Mouse (Mus musculus) forebrain, embryonic 15.5 days (tissue): ENCODE results near the gene Naa60. TPM values are rescaled to one million over a fixed set of nuclear protein-coding genes. Genes with fewer than 3 reads are reported as not detected.

Experiments used
- ATAC-seq: fragments of 200-750 bp; cut with Nextera tagmentation; replicated peaks from 2 replicates; pipeline ENCODE4 v1.8.0; 2017; ENCODE audit warnings: mild to moderate bottlenecking, moderate TSS enrichment, moderate library complexity
- H3K27ac ChIP-seq: fragments of 300-500 bp; sonication (generic); replicated peaks from 2 replicates; pipeline ENCODE4 v1.5.1; 2015; ENCODE audit warnings: mild to moderate bottlenecking, inconsistent platforms
- H3K27me3 ChIP-seq: fragments of 300-500 bp; sonication (generic); 2 replicates; pipeline ENCODE4 v1.6.1; 2015; ENCODE audit warnings: inconsistent platforms
- H3K36me3 ChIP-seq: fragments of 300-500 bp; sonication (generic); 2 replicates; pipeline ENCODE4 v1.6.1; 2015; ENCODE audit warnings: mild to moderate bottlenecking, inconsistent platforms
- H3K4me1 ChIP-seq: fragments of 300-500 bp; sonication (generic); 2 replicates; pipeline ENCODE4 v1.6.1; 2015; ENCODE audit warnings: inconsistent platforms
- H3K4me2 ChIP-seq: fragments of 300-500 bp; sonication (generic); replicated peaks from 2 replicates; pipeline ENCODE4 v1.6.1; 2015; ENCODE audit warnings: mild to moderate bottlenecking, inconsistent platforms
- H3K4me3 ChIP-seq: fragments of 300-500 bp; sonication (generic); 2 replicates; pipeline ENCODE4 v1.5.1; 2015; ENCODE audit warnings: mild to moderate bottlenecking, inconsistent platforms
- H3K9ac ChIP-seq: fragments of 300-500 bp; sonication (generic); replicated peaks from 2 replicates; pipeline ENCODE4 v1.6.1; 2015; ENCODE audit warnings: mild to moderate bottlenecking, inconsistent platforms
- H3K9me3 ChIP-seq: fragments of 300-500 bp; sonication (generic); 2 replicates; pipeline ENCODE4 v1.6.1; 2016; ENCODE audit warnings: inconsistent platforms
- WGBS: fragments of 180-500 bp; shearing (Covaris S2); methylation state at CpG from one replicate; pipeline ENCODE4 v1.1.7; 2015; ENCODE audit warnings: mixed read lengths; 5-methylcytosine and 5-hydroxymethylcytosine counted together
- polyA plus RNA-seq: library from polyadenylated mRNA; unstranded; fragments of >200 nt; fragmentation: Nextera tagmentation; extraction: Ambion mirVana; gene quantifications from 2 replicates; pipeline ENCODE4 v1.2.1, GENCODE M21; 2015

Gene Naa60
- polyA plus RNA-seq, 1 experiment from 2014 or later, result 82.1 TPM

DNA sequence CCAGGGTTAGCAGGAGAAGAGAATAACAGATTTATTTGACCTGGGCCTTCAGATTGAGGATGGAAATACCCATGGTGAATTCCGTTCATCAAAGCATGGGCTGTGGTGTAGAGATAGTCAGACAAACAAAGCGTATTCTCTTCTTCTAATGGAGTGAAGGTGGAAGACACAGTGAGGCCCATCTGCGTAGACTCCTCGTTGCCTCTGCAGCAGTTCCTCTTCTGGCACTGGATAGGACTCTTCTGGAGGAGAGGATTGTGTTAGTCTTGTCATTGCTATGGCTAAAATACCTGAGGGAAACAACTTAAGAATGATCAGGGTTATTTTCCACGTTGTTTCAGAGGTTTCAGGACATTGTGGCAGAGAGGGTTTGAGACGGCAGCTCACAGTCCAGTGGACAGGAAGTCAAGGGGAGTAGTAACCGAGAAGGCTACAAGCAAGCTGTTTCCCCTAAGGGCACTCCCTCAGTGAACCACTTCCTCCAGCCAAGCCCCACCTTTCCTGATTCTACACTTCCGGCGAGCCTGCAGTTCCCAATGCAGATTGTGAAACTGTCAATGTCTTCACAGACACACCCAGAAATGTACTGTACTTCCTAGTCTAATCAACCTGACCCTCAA lies 23.1 kb downstream of the Naa60 start:
- H3K36me3 ChIP-seq, result peaks cover 40% of the 10 kb centered on the region
- WGBS, result 85% methylated on average over 9 of the region's 9 CpGs

DNA sequence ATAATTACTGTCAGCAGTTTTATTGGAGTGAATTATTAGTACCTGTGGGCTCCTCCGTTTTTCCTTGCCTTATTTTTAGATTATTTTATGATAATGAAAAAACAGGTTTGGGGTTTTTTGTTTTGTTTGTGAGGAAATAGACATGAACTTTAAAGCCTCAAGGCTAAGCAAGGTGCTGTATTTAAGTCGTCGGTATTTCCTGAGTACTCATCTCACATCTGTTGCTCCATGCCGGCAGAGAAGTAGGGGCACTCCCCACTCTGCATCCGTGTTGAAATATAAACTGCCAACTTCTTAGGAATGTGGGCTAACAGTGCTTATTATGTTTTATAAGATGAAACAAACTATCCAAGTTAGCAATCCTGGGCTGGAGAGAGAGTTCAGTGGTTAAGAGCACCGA lies 23.9 kb downstream of the Naa60 start:
- no peak for ATAC-seq
- no peak overlapping the region for H3K9ac ChIP-seq

More for the DNA sequence above, 23.1 kb downstream of the Naa60 start:
- no peaks in the 10 kb centered on the region for H3K4me1 ChIP-seq
- no peak overlapping the region for H3K4me2 ChIP-seq
- no peaks in the 10 kb centered on the region for H3K27me3 ChIP-seq
- no peak overlapping the region for H3K9ac ChIP-seq
- H3K27ac ChIP-seq, result no peak overlapping the region
- H3K4me3 ChIP-seq, result no peak overlapping the region
- H3K9me3 ChIP-seq, result no peaks in the 10 kb centered on the region
- ATAC-seq, result no peak

GRCm38 (mm10) chr16:3896553-3896952 lies 24.4 kb downstream of the Naa60 start:
- Histone ChIP-seq H3K27me3 (no peaks in the 10 kb centered on the region), H3K9me3 (no peaks in the 10 kb centered on the region), H3K9ac (no peak overlapping the region), H3K27ac (no peak overlapping the region), H3K36me3 (peaks cover 51% of the 10 kb centered on the region), H3K4me1 (no peaks in the 10 kb centered on the region), H3K4me3 (no peak overlapping the region), H3K4me2 (no peak overlapping the region)
- WGBS, result 92% methylated on average over 1 of the region's 1 CpGs
- ATAC-seq, result no peak

More for the DNA sequence above, 23.9 kb downstream of the Naa60 start:
- H3K27me3 ChIP-seq, result no peaks in the 10 kb centered on the region
- H3K36me3 ChIP-seq, result peaks cover 48% of the 10 kb centered on the region
- no peaks in the 10 kb centered on the region for H3K4me1 ChIP-seq
- no peak overlapping the region for H3K27ac ChIP-seq
- WGBS, result 92% methylated on average over 6 of the region's 6 CpGs
- no peaks in the 10 kb centered on the region for H3K9me3 ChIP-seq
- no peak overlapping the region for H3K4me2 ChIP-seq
- H3K4me3 ChIP-seq, result no peak overlapping the region

DNA sequence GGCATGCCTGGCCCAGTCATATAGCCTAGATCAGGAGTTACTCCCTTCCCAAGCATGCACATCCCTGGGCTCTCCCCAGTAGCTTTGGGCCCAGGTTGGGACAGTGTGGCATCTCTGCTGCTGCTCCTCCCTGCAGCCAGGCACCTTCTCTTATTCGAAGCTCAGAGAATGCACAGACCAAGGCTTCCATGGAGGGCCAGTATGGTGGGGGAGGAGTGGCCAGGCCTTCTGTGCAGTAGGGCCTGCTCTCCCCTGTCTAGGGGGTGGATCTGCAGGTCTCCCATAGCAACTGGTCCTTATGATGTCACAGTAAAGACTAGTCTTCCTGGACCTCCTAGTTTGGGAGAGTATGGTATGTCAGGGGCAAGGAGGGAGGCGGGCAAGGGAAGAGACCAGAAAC lies 35.3 kb downstream of the Naa60 start:
- Histone ChIP-seq H3K36me3 (peaks cover 36% of the 10 kb centered on the region), H3K27ac (no peak overlapping the region), H3K27me3 (no peaks in the 10 kb centered on the region), H3K9me3 (no peaks in the 10 kb centered on the region), H3K4me1 (peaks cover 20% of the 10 kb centered on the region), H3K4me2 (no peak overlapping the region), H3K9ac (no peak overlapping the region), H3K4me3 (peak overlapping the region; percentile 70)
- WGBS, result 68% methylated on average over 2 of the region's 2 CpGs
- ATAC-seq, result 0 out of 2 replicates have a peak, but pooled peaks have one; percentile 8

- Histone ChIP-seq H3K9ac (peak within 1 kb of the TSS; percentile 74), H3K4me2 (peak within 1 kb of the TSS; percentile 52), H3K27me3 (no peaks in the 10 kb centered on the region), H3K4me3 (peak within 1 kb of the TSS; percentile 70), H3K36me3 (peaks cover 37% of the 10 kb centered on the region), H3K4me1 (peaks cover 20% of the 10 kb centered on the region), H3K9me3 (no peaks in the 10 kb centered on the region), H3K27ac (peak within 1 kb of the TSS; percentile 79)
- peak; percentile 96 for ATAC-seq
- WGBS, result under 1% methylated on average over 33 of the region's 33 CpGs
Measured at GRCm38 (mm10) chr16:3908537-3909111, 36.4 kb downstream of the Naa60 start, which contains the start of the genes 1700037C18Rik and Cluap1. Gene 1700037C18Rik (minus strand): TSS chr16:3908689. Gene Cluap1 (plus strand): TSS chr16:3908801.

DNA sequence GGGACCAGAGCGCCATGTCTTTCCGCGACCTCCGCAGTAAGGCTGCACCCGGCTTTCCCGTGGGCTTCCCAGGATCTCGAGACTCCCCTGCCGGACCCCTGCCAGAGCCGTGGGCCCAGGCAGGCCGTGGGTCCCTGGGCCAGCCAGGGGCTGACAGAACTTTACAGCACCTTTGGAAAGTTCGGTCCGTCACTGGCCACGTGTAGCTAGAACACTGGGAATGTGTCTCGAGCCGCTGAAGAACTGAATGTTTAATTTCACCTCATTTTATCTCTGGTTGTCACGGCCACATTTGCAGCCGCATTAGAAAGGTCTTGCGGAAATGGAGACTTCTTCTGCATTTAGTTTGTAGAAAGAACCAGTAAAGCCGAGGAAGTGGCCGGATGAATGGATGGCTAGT lies 36.9 kb downstream of the Naa60 start:
- no peak for ATAC-seq
- peak overlapping the region; percentile 52 for H3K4me2 ChIP-seq
- peak overlapping the region; percentile 74 for H3K9ac ChIP-seq
- peaks cover 36% of the 10 kb centered on the region for H3K36me3 ChIP-seq
- H3K9me3 ChIP-seq, result no peaks in the 10 kb centered on the region
- H3K27ac ChIP-seq, result peak overlapping the region; percentile 79
- WGBS, result 7% methylated on average over 20 of the region's 20 CpGs
- H3K27me3 ChIP-seq, result no peaks in the 10 kb centered on the region
- peaks cover 20% of the 10 kb centered on the region for H3K4me1 ChIP-seq
- H3K4me3 ChIP-seq, result peak overlapping the region; percentile 70

- Histone ChIP-seq H3K27ac (no peak overlapping the region), H3K27me3 (no peaks in the 10 kb centered on the region), H3K36me3 (peaks cover 68% of the 10 kb centered on the region), H3K4me2 (no peak overlapping the region), H3K9ac (no peak overlapping the region), H3K9me3 (no peaks in the 10 kb centered on the region), H3K4me1 (no peaks in the 10 kb centered on the region), H3K4me3 (no peak overlapping the region)
- no peak for ATAC-seq
- 90% methylated on average over 2 of the region's 2 CpGs for WGBS
Measured at GRCm38 (mm10) chr16:3920756-3921155, 48.6 kb downstream of the Naa60 start.

DNA sequence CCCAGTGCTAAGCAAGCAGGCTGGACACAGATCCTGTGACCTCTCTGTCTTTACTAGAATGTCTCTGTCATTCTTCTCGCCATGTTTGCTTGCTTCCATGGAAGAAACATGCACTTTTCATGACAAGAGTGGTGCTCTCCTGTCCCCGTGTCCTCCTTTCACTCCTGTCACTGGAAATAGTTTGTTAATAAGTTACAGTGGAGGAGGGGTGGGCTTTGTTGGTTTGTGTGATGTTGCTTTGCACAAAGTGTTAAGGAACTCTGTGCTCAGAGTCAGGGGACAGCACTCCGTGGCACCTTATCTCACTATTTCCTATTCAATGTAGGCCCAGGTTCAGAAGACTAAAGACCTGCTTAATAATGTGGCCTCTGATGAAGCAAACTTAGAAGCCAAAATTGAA lies 51.3 kb downstream of the Naa60 start:
- H3K4me1 ChIP-seq, result no peaks in the 10 kb centered on the region
- 95% methylated on average over 3 of the region's 3 CpGs for WGBS
- ATAC-seq, result no peak
- H3K9me3 ChIP-seq, result no peaks in the 10 kb centered on the region
- no peak overlapping the region for H3K27ac ChIP-seq
- H3K4me3 ChIP-seq, result no peak overlapping the region
- no peak overlapping the region for H3K9ac ChIP-seq
- H3K36me3 ChIP-seq, result peaks cover 66% of the 10 kb centered on the region
- H3K27me3 ChIP-seq, result no peaks in the 10 kb centered on the region
- no peak overlapping the region for H3K4me2 ChIP-seq

GRCm38 (mm10) chr16:3923966-3924365 lies 51.8 kb downstream of the Naa60 start:
- Histone ChIP-seq H3K4me1 (no peaks in the 10 kb centered on the region), H3K36me3 (peaks cover 68% of the 10 kb centered on the region), H3K9me3 (no peaks in the 10 kb centered on the region), H3K4me2 (no peak overlapping the region), H3K27ac (no peak overlapping the region), H3K27me3 (no peaks in the 10 kb centered on the region), H3K4me3 (no peak overlapping the region), H3K9ac (no peak overlapping the region)
- ATAC-seq, result no peak
- WGBS, result 90% methylated on average over 4 of the region's 4 CpGs

DNA sequence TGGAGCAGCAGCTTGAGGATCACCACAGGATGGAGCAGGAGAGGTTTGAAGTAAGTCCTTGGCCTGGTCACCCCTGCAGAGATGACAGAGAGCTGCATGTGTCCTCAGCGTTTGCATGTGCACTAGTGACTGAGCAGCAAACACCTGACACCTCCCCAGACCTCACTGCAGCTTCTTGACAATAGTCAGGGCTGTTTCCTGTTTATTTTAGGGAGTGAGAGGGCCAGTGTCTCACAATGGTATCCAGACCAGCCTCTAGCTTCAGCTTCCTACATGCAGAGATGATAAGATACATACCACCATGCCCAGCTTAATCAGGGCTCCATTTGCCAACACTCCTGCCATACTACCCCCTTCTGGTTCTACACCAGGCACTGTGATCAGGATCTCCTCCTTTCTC lies 56.4 kb downstream of the Naa60 start:
- no peak overlapping the region for H3K27ac ChIP-seq

DNA sequence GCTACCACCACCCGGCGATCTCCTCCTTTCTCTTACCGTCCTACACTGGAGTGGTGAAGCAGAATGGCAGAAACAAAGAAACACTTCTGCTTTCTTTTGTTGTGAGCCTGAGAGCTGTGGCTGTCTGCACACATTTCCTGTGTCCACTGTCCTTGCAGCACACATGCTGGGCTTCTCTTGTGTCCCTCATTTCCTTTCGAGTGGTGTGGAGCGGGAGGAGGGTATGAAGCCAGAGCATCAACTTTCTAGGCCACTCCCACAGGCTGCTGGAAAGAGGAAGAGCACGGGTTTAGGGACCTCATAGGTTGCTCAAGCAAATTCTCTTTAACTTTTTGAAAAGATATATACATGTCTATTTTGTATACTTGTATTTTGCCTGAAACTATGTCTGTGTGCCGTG lies 57.0 kb downstream of the Naa60 start:
- H3K36me3 ChIP-seq, result peaks cover 68% of the 10 kb centered on the region
- H3K4me1 ChIP-seq, result no peaks in the 10 kb centered on the region
- no peak overlapping the region for H3K9ac ChIP-seq
- ATAC-seq, result no peak
- H3K4me2 ChIP-seq, result no peak overlapping the region
- no peak overlapping the region for H3K27ac ChIP-seq
- WGBS, result 84% methylated on average over 7 of the region's 7 CpGs
- H3K4me3 ChIP-seq, result no peak overlapping the region
- no peaks in the 10 kb centered on the region for H3K9me3 ChIP-seq
- no peaks in the 10 kb centered on the region for H3K27me3 ChIP-seq

More for the DNA sequence above, 56.4 kb downstream of the Naa60 start:
- 83% methylated on average over 1 of the region's 1 CpGs for WGBS
- no peak for ATAC-seq
- no peak overlapping the region for H3K4me3 ChIP-seq
- no peaks in the 10 kb centered on the region for H3K9me3 ChIP-seq
- H3K4me1 ChIP-seq, result no peaks in the 10 kb centered on the region
- H3K27me3 ChIP-seq, result no peaks in the 10 kb centered on the region
- no peak overlapping the region for H3K4me2 ChIP-seq
- no peak overlapping the region for H3K9ac ChIP-seq
- peaks cover 68% of the 10 kb centered on the region for H3K36me3 ChIP-seq

DNA sequence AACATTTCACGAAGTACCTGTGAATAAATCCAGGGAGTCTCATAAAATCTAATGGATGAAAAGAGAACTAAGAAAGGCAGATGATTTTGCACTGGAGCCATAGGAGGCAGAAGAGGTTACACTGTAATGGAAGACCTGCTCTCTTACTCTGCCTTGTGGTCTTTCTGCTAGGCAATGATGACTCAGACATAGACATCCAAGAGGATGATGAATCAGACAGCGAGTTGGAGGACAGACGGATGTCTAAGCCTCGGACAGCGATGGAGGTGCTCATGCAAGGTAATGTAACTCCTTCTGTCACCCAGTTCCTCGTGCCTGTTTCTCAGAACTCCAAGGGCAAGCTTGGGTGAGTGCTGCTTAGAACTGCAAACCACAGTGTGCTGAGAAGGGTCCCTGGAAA lies 61.4 kb downstream of the Naa60 start:
- Histone ChIP-seq H3K27ac (no peak overlapping the region), H3K9ac (no peak overlapping the region), H3K36me3 (peaks cover 83% of the 10 kb centered on the region), H3K4me2 (no peak overlapping the region), H3K4me1 (no peaks in the 10 kb centered on the region), H3K27me3 (no peaks in the 10 kb centered on the region), H3K9me3 (no peaks in the 10 kb centered on the region), H3K4me3 (no peak overlapping the region)
- 96% methylated on average over 6 of the region's 6 CpGs for WGBS
- ATAC-seq, result no peak

DNA sequence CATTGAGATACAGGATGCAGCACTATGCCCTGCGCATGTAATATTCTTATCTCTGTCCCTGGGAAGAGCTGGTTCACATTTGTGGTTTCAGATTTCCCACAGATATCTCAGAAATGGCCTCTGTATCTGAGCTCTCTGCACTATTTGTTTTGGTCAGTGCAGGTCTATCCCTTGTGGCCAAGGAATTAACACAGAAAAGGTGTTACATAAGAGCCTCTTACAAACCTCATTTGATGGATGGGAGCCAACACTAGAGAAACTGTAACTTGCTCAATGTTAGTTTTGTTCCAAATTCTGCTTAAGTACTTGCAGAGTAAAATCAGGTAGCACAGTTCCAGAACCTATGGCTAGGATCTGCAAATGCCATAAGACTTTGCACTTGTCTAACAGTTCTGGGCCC lies 61.9 kb downstream of the Naa60 start:
- Histone ChIP-seq H3K27me3 (no peaks in the 10 kb centered on the region), H3K4me2 (no peak overlapping the region), H3K4me1 (no peaks in the 10 kb centered on the region), H3K9me3 (no peaks in the 10 kb centered on the region), H3K36me3 (peaks cover 82% of the 10 kb centered on the region), H3K27ac (no peak overlapping the region), H3K9ac (no peak overlapping the region), H3K4me3 (no peak overlapping the region)
- no peak for ATAC-seq
- 98% methylated on average over 1 of the region's 1 CpGs for WGBS
